Mouse (Mus musculus): ENCODE measurements around the gene Ap1s1. TPM values are rescaled to one million over a fixed set of nuclear protein-coding genes. Genes with fewer than 3 reads are reported as not detected.

Gene Ap1s1
- polyA plus RNA-seq, 1 experiment from 2014 or later: 154 TPM

DNA sequence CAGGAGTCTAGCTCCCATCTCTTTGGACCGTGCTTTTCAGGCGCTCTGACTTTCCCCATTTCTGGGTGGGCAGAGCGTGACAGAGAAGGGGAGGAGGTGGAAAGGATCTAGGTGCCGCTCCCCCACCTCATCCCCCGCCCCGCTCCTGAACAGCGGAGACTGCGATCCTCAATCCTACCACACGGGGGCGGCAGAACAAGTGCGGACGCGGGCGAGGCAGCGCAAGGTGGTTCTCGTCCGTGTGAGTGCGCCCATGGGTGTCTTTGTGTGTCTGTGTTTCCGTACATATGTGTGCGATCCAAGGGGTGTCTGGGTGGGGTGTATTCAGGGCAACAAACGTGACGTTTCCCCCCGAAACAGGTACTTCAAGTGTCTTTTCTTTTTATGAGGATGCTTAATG is 20.8 kb downstream of the Ap1s1 start:
- peak; percentile 90 for DNase-seq (ENCODE audit: low spot score)
- Histone ChIP-seq H3K9me3 (ENCODE audit: control insufficient read depth, low read length) (no peaks in the 10 kb centered on the region), H3K27me3 (ENCODE audit: control insufficient read depth, insufficient read depth, low read length) (peaks cover 52% of the 10 kb centered on the region), H3K4me1 (replicated peaks; ENCODE audit: control insufficient read depth, insufficient read depth, low read length) (0 out of 2 replicates have a peak, but pooled peaks cover 7% of the 10 kb centered on the region), H3K36me3 (ENCODE audit: control insufficient read depth, insufficient read depth, low read length) (no peaks in the 10 kb centered on the region), H3K4me2 (replicated peaks; ENCODE audit: low read depth, low read length) (peak overlapping the region; percentile 14; the same call in 1 of the 2 replicates), H3K9ac (ENCODE audit: low read depth, low read length) (no peak overlapping the region), H3K27ac (ENCODE audit: low read depth, low read length) (no peak overlapping the region), H3K4me3 (ENCODE audit: low read depth, low read length) (no peak overlapping the region)
- under 1% methylated on average over 23 of the region's 23 CpGs for WGBS
- no peak for ATAC-seq (ENCODE audit: low FRiP score)

DNA sequence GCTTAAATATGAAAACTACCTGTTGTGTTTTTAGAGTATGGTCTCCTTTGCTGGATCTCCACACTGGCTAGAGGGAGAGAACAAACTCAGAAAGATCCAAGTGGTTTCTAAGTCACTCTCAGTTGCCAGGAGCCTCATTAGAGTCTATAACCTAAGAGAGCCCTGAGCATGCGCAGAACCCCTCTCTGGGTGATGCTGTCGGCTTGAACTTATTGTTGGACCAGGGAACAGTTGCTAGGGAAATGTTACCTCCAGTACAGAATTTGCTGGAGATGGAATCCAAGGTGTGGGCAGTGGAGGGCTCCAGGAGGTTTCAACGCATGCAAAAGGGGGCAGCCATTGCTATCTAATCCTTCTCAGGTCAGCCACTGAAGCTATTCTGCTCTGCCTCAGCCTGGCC is 21.6 kb downstream of the Ap1s1 start:
- 63% methylated on average over 3 of the region's 3 CpGs for WGBS
- Histone ChIP-seq H3K9me3 (ENCODE audit: control insufficient read depth, low read length) (no peaks in the 10 kb centered on the region), H3K9ac (ENCODE audit: low read depth, low read length) (no peak overlapping the region), H3K4me1 (replicated peaks; ENCODE audit: control insufficient read depth, insufficient read depth, low read length) (0 out of 2 replicates have a peak, but pooled peaks cover 5% of the 10 kb centered on the region), H3K4me2 (replicated peaks; ENCODE audit: low read depth, low read length) (no peak overlapping the region), H3K36me3 (ENCODE audit: control insufficient read depth, insufficient read depth, low read length) (no peaks in the 10 kb centered on the region), H3K4me3 (ENCODE audit: low read depth, low read length) (no peak overlapping the region), H3K27ac (ENCODE audit: low read depth, low read length) (no peak overlapping the region), H3K27me3 (ENCODE audit: control insufficient read depth, insufficient read depth, low read length) (peaks cover 48% of the 10 kb centered on the region)
- no peak for ATAC-seq (ENCODE audit: low FRiP score)
- no peak for DNase-seq (ENCODE audit: low spot score)

- Histone ChIP-seq H3K36me3 (ENCODE audit: control insufficient read depth, insufficient read depth, low read length) (no peaks in the 10 kb centered on the region), H3K9me3 (ENCODE audit: control insufficient read depth, low read length) (no peaks in the 10 kb centered on the region), H3K27me3 (ENCODE audit: control insufficient read depth, insufficient read depth, low read length) (no peaks in the 10 kb centered on the region), H3K4me3 (ENCODE audit: low read depth, low read length) (no peak overlapping the region), H3K27ac (ENCODE audit: low read depth, low read length) (no peak overlapping the region), H3K4me1 (replicated peaks; ENCODE audit: control insufficient read depth, insufficient read depth, low read length) (no peaks in the 10 kb centered on the region), H3K4me2 (replicated peaks; ENCODE audit: low read depth, low read length) (no peak overlapping the region), H3K9ac (ENCODE audit: low read depth, low read length) (no peak overlapping the region)
- WGBS: 89% methylated on average over 3 of the region's 3 CpGs
- ATAC-seq (ENCODE audit: low FRiP score) (no peak), DNase-seq (ENCODE audit: low spot score) (no peak)
Observed at GRCm38 (mm10) chr5:137015913-137016312, 30.0 kb downstream of the Ap1s1 start.

GRCm38 (mm10) chr5:137012401-137012950 is 33.5 kb downstream of the Ap1s1 start:
- WGBS: 81% methylated on average over 15 of the region's 15 CpGs
- Histone ChIP-seq H3K9ac (ENCODE audit: low read depth, low read length) (no peak overlapping the region), H3K4me2 (replicated peaks; ENCODE audit: low read depth, low read length) (no peak overlapping the region), H3K36me3 (ENCODE audit: control insufficient read depth, insufficient read depth, low read length) (no peaks in the 10 kb centered on the region), H3K4me3 (ENCODE audit: low read depth, low read length) (no peak overlapping the region), H3K27ac (ENCODE audit: low read depth, low read length) (no peak overlapping the region), H3K4me1 (replicated peaks; ENCODE audit: control insufficient read depth, insufficient read depth, low read length) (no peaks in the 10 kb centered on the region), H3K27me3 (ENCODE audit: control insufficient read depth, insufficient read depth, low read length) (no peaks in the 10 kb centered on the region), H3K9me3 (ENCODE audit: control insufficient read depth, low read length) (no peaks in the 10 kb centered on the region)
- no peak for ATAC-seq (ENCODE audit: low FRiP score)
- no peak for DNase-seq (ENCODE audit: low spot score)

- DNase-seq (ENCODE audit: low spot score) (peak; percentile 75), ATAC-seq (ENCODE audit: low FRiP score) (no peak)
- WGBS: 50% methylated on average over 3 of the region's 3 CpGs
- Histone ChIP-seq H3K4me3 (ENCODE audit: low read depth, low read length) (no peak overlapping the region), H3K9ac (ENCODE audit: low read depth, low read length) (no peak overlapping the region), H3K9me3 (ENCODE audit: control insufficient read depth, low read length) (no peaks in the 10 kb centered on the region), H3K27ac (ENCODE audit: low read depth, low read length) (no peak overlapping the region), H3K27me3 (ENCODE audit: control insufficient read depth, insufficient read depth, low read length) (no peaks in the 10 kb centered on the region), H3K4me1 (replicated peaks; ENCODE audit: control insufficient read depth, insufficient read depth, low read length) (no peaks in the 10 kb centered on the region), H3K36me3 (ENCODE audit: control insufficient read depth, insufficient read depth, low read length) (no peaks in the 10 kb centered on the region), H3K4me2 (replicated peaks; ENCODE audit: low read depth, low read length) (no peak overlapping the region)
Observed at GRCm38 (mm10) chr5:137009988-137010387, 35.9 kb downstream of the Ap1s1 start.

DNA sequence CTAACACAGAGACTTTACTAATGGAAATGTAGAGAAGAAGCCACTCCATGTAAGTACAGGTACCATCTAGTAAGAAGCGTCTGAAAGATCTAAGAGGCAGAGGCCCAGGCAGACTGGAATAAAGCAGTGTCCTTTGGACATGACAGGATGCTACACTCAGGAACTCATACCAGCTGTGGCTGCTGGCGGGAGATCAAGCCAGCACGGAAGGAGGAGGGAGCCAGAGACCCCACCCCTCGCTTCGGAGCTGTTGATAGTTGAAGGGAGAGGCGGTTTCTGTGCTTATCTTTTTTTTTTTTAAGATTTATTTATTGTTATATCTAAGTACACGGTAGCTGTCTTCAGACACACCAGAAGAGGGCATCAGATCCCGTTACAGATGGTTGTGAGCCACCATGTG is 38.7 kb downstream of the Ap1s1 start:
- Histone ChIP-seq H3K4me2 (replicated peaks; ENCODE audit: low read depth, low read length) (no peak overlapping the region), H3K9me3 (ENCODE audit: control insufficient read depth, low read length) (no peaks in the 10 kb centered on the region), H3K9ac (ENCODE audit: low read depth, low read length) (no peak overlapping the region), H3K27ac (ENCODE audit: low read depth, low read length) (no peak overlapping the region), H3K27me3 (ENCODE audit: control insufficient read depth, insufficient read depth, low read length) (no peaks in the 10 kb centered on the region), H3K4me3 (ENCODE audit: low read depth, low read length) (no peak overlapping the region), H3K4me1 (replicated peaks; ENCODE audit: control insufficient read depth, insufficient read depth, low read length) (no peaks in the 10 kb centered on the region), H3K36me3 (ENCODE audit: control insufficient read depth, insufficient read depth, low read length) (no peaks in the 10 kb centered on the region)
- ATAC-seq (ENCODE audit: low FRiP score): no peak
- 74% methylated on average over 8 of the region's 8 CpGs for WGBS
- no peak for DNase-seq (ENCODE audit: low spot score)

GRCm38 (mm10) chr5:137000612-137001011 is 45.3 kb downstream of the Ap1s1 start:
- Histone ChIP-seq H3K27me3 (ENCODE audit: control insufficient read depth, insufficient read depth, low read length) (no peaks in the 10 kb centered on the region), H3K27ac (ENCODE audit: low read depth, low read length) (no peak overlapping the region), H3K4me2 (replicated peaks; ENCODE audit: low read depth, low read length) (no peak overlapping the region), H3K9me3 (ENCODE audit: control insufficient read depth, low read length) (no peaks in the 10 kb centered on the region), H3K4me3 (ENCODE audit: low read depth, low read length) (no peak overlapping the region), H3K9ac (ENCODE audit: low read depth, low read length) (no peak overlapping the region), H3K36me3 (ENCODE audit: control insufficient read depth, insufficient read depth, low read length) (peaks cover 3% of the 10 kb centered on the region; the same call in 1 of the 2 replicates), H3K4me1 (replicated peaks; ENCODE audit: control insufficient read depth, insufficient read depth, low read length) (no peaks in the 10 kb centered on the region)
- peak; percentile 39 for DNase-seq (ENCODE audit: low spot score)
- no peak for ATAC-seq (ENCODE audit: low FRiP score)
- 94% methylated on average over 2 of the region's 2 CpGs for WGBS

DNA sequence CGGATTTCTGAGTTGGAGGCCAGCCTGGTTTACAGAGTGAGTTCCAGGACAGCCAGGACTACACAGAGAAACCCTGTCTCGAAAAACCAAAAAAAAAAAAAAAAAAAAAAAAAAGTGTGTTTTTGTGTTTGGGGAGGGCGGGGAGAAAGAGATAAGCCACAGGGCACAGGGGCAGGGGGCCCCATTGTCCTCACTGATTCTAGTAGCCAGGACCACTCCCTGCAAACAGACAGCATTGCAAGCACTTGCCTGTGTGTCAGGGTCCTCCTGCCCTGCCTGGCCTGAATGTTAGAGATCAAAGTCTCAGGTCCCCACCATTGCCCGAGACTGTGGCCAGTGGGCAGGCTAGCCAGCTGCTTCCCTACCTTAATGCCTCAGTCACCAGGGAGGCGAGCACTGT is 46.5 kb downstream of the Ap1s1 start:
- DNase-seq (ENCODE audit: low spot score): no peak
- WGBS: 85% methylated on average over 4 of the region's 5 CpGs
- no peak overlapping the region for H3K9ac ChIP-seq (ENCODE audit: low read depth, low read length)

DNA sequence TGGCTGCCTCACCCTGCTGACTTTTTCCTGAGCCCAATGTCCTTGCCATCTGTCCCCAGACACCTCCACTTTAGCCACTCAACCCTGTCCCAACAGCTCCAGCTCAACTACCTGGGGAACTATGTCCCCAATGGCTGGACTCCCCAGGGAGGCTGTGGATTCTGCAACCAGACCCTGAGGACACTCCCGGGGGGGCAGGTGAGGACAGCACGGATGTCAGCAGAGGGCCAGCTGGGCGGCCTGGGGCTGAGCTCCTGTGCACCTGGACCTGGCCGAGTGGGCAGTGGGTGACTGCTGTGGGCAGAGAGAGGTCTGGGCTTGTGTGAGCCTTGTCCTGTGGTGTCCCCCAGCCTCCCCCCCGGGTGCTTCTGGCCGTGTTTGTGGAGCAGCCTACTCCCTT is 56.1 kb downstream of the Ap1s1 start:
- no peak for ATAC-seq (ENCODE audit: low FRiP score)
- Histone ChIP-seq H3K27ac (ENCODE audit: low read depth, low read length) (no peak overlapping the region), H3K9me3 (ENCODE audit: control insufficient read depth, low read length) (no peaks in the 10 kb centered on the region), H3K4me2 (replicated peaks; ENCODE audit: low read depth, low read length) (no peak overlapping the region), H3K36me3 (ENCODE audit: control insufficient read depth, insufficient read depth, low read length) (peaks cover 6% of the 10 kb centered on the region), H3K4me3 (ENCODE audit: low read depth, low read length) (no peak overlapping the region), H3K4me1 (replicated peaks; ENCODE audit: control insufficient read depth, insufficient read depth, low read length) (peaks cover 4% of the 10 kb centered on the region; the same call in 1 of the 2 replicates), H3K27me3 (ENCODE audit: control insufficient read depth, insufficient read depth, low read length) (no peaks in the 10 kb centered on the region), H3K9ac (ENCODE audit: low read depth, low read length) (no peak overlapping the region)
- no peak for DNase-seq (ENCODE audit: low spot score)
- WGBS: 94% methylated on average over 6 of the region's 6 CpGs

More for the DNA sequence above, 46.5 kb downstream of the Ap1s1 start:
- Histone ChIP-seq H3K27ac (ENCODE audit: low read depth, low read length) (no peak overlapping the region), H3K36me3 (ENCODE audit: control insufficient read depth, insufficient read depth, low read length) (peaks cover 7% of the 10 kb centered on the region; the same call in 1 of the 2 replicates), H3K4me2 (replicated peaks; ENCODE audit: low read depth, low read length) (no peak overlapping the region), H3K4me3 (ENCODE audit: low read depth, low read length) (no peak overlapping the region), H3K9me3 (ENCODE audit: control insufficient read depth, low read length) (no peaks in the 10 kb centered on the region), H3K4me1 (replicated peaks; ENCODE audit: control insufficient read depth, insufficient read depth, low read length) (no peaks in the 10 kb centered on the region), H3K27me3 (ENCODE audit: control insufficient read depth, insufficient read depth, low read length) (no peaks in the 10 kb centered on the region)
- no peak for ATAC-seq (ENCODE audit: low FRiP score)

Data from hindbrain, embryonic 11.5 days (tissue).